Mouse (Mus musculus) gastrocnemius, postnatal 14 days (tissue): ENCODE results near the gene Socs7. TPM values are rescaled to one million over a fixed set of nuclear protein-coding genes. Genes with fewer than 3 reads are reported as not detected.

ENCODE experiments used
- DNase-seq: peaks from one replicate; pipeline ENCODE4 v3.0.0; 2021; ENCODE audit warnings: mixed read lengths
- intact Hi-C: fragments of 180-260 bp; cut with DNase I; formaldehyde crosslinking; loops from one replicate; pipeline ENCODE4 v1.15.1; 2025; ENCODE audit warnings: low total_unique reads
- total RNA-seq, 2 experiments: library from RNA; stranded (reverse); gene quantifications; 2 replicates each; pipeline ENCODE4 v1.2.3; 2021

The Socs7 gene
- total RNA-seq, 2 experiments from 2014 or later: 32.4 to 36.2 TPM

DNA sequence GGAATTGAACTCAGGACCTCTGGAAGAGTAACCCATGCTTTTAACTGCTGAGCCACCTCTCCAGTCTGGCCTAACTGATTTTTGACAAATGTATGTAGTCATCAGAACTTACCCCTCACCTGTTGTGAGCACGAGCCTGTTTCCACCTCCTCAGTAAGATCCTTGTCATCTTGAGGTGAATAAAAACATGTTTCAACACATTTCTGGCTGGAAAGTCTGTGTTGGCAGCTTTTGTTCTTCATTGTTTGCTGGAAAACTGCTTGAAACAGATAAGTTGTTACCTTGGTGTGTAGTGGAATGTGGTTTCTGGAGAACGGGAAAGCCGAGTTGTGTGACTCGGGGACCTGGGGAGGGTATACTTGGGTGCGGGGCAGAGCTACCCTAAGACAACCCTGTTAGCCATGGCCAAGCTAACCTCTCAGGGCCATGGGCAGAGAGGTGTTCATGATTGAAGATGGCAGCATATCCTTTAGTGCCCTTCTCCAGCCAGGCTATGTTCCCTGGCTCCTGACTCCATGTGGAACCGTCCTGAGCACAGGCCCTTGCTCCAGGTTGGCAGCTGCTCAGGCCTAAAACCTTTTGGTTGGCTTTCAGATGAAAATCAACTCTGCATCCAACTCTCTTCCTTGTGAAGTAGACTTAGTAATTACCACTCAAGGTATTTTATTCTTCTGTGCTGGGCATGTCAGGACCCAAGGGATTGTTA lies 10.0 kb downstream of the Socs7 start:
- intact Hi-C loops: no loop called here
- DNase-seq: no peak

DNA sequence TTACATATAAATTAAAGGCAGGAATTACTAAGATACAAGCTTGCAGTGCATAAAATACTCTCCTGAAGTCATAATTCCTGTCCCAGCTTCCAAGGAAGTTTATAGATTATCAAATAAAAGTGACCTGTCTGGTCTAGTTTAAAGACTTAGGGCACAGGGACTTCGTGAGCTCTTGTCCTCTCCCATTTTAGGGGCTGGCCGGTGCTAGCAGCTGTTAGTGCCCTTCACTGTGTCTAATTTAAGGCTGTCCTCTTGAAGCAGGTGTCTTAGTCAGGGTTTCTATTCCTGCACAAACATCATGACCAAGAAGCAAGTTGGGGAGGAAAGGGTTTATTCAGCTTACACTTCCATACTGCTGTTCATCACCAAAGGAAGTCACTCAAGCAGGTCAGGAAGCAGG lies 11.1 kb downstream of the Socs7 start:
- intact Hi-C loops: no loop called here
- no peak for DNase-seq

- DNase-seq: no peak
- intact Hi-C loops: no loop called here
Measured at GRCm38 (mm10) chr11:97380036-97380435, 17.7 kb downstream of the Socs7 start.

DNA sequence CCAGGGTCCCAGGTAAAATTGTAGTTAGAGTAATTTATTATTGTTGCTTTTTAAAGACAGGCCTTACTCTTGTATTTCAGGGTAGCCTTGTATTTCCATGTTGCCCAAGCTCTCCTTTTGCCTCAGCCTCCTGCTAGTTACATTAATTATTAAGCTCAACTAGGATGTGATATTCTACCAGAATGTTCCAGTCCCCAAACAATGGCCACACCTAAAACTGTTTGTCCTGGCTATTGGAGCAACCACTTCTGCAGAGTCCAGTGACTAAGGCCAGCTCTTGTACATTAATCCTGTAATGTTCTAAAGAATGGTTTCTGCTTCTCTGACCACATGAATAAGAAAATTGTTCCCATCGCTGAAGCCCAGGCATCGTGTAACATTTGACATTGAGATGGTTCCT lies 20.7 kb downstream of the Socs7 start:
- no peak for DNase-seq
- intact Hi-C loops: no loop called here

- intact Hi-C loops: no loop called here
Measured at GRCm38 (mm10) chr11:97383764-97384163, 21.4 kb downstream of the Socs7 start.

DNA sequence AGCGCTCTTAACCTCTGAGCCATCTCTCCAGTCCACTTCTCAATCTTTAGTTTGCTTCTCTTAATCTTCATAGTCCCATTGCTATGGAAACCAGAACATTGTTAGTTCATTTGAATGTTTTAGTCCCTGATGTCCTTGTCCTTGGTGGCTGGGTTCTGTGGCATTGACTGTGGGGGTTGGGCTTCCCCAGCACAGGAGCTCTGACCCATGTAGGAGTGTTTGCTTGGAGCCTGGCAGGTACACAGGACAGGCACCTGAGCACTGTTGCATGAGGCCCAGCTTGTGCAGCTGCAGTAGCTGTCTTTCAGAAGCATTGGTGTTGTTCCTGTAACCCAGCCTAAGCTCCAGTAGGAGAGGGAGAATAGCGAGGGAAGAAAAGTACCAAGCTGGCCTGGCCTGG lies 25.5 kb downstream of the Socs7 start:
- DNase-seq: no peak
- intact Hi-C loops: no loop called here

More at GRCm38 (mm10) chr11:97383764-97384163, 21.4 kb downstream of the Socs7 start:
- DNase-seq: no peak

- intact Hi-C loops: no loop called here
- DNase-seq: no peak
Measured at GRCm38 (mm10) chr11:97389127-97389526, 26.8 kb downstream of the Socs7 start.

GRCm38 (mm10) chr11:97393658-97394057 lies 31.3 kb downstream of the Socs7 start:
- no peak for DNase-seq
- intact Hi-C loops: loop anchor here (10.0 kb wide), 1 partner anchor 189 kb away; no protein-coding TSS in a partner anchor

DNA sequence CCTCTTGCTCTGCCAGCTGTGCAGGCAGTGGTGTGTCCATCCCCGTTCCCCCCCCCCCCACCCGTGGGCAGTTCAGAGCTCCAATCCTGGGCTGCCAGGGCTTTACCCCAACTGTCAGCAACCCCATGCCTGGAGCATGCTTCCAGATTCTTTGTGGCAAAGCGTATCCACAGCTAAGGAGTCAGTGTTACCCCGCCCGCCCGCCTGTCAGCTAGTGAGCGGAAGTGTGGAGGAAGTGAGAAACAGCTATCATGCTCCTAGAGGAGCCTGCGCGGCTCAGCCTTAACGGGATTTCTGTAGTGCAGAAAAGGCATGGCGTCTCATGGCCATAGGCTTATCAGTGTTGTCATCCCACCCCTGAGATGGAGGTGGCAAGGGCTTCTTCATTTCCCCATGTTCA lies 31.8 kb downstream of the Socs7 start:
- intact Hi-C loops: loop anchor here (10.0 kb wide), 1 partner anchor 189 kb away; no protein-coding TSS in a partner anchor
- no peak for DNase-seq

GRCm38 (mm10) chr11:97398506-97398905 lies 36.2 kb downstream of the Socs7 start:
- no peak for DNase-seq
- intact Hi-C loops: loop anchor here (10.0 kb wide), 1 partner anchor 194 kb away; no protein-coding TSS in a partner anchor

GRCm38 (mm10) chr11:97399958-97400710 lies 37.8 kb downstream of the Socs7 start:
- intact Hi-C loops: loop anchor here (2.0 to 10.0 kb wide), 2 partner anchors 43 to 195 kb away; no protein-coding TSS in a partner anchor
- peak; percentile 84 for DNase-seq

- intact Hi-C loops: loop anchor here (2.0 kb wide), 1 partner anchor 44 kb away; no protein-coding TSS in a partner anchor
- no peak for DNase-seq
Measured at GRCm38 (mm10) chr11:97401082-97401481, 38.7 kb downstream of the Socs7 start.

DNA sequence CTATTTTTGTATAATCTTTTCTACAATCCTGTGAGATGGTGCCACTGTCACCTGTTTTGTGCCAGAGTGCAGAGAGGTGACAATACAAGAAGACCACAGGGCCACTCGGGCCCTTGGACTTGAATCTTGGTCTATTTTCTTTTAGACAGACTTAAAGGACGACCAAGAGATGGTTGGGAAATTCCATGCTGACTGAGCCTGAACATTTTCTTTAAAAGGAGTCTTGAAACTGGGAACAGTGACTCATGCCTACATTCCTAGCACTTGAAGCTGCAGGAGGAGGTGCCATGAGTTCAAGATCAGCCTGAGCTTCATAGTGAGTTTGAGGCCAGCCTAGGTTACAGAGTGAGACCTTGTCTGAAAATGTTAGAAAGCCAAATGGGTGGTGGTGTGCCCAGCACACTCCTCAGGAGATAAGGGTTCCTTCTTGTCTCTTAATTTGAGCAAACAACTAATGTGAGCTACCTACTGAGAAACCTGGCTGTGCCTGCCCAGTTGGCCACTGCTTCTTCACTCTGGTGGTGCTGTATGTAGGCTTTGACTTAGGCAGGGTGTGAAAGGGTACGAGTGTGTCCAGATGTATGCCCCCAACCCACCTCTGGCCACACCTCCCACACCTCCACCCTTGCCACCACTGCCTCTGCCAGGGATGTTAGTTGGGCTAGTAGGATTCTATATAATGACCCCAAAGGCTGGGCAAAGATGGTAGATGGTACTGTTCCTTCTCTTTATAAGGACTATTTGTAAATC lies 39.5 kb downstream of the Socs7 start:
- DNase-seq: no peak
- intact Hi-C loops: loop anchor here (2.0 kb wide), 1 partner anchor 45 kb away; no protein-coding TSS in a partner anchor

DNA sequence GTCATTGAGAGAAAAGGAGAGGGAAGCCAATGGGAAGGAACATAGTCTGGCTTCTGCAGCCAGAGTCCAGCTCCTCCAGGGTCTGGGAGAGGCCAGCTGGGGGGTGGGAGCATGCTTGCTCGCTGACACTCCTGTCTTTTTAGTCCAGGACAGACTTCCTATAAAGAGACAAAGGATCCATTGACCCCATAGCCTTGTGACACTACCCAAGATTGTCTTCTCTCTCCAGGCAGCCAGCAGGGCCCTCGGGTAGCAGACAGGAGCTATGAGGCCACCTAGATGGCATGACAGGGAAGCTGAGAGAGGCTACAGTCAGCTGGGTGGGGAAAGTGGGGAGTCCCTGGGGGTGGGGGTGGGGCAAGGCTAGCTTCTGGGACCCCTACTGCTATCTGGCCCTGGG lies 40.4 kb downstream of the Socs7 start:
- no peak for DNase-seq
- intact Hi-C loops: no loop called here

GRCm38 (mm10) chr11:97403614-97404183 lies 41.3 kb downstream of the Socs7 start:
- intact Hi-C loops: no loop called here
- no peak for DNase-seq

- intact Hi-C loops: no loop called here
- DNase-seq: peak; percentile 70
Measured at GRCm38 (mm10) chr11:97404184-97404760, 41.9 kb downstream of the Socs7 start.

DNA sequence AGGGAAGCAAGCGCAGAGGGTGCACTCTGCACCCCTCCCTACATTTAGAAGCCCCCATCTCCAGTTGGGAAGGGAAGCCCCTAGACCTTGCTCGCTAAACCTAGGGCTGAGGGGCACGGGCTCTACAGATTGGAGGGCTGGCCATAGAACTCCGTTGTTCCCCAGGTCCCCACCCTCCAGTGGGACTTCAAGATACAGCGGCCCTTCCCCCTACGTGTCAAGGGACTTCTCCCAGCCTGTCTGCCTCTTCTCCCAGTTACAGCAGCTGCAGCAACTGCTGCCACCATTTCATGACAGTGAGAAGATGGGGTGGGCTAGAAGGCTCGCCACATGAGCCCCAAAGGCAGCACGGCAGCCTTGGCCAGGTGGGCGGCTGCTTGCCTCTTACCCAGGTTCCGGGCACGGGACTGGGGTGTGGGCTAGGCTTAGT lies 42.4 kb downstream of the Socs7 start:
- DNase-seq: no peak
- intact Hi-C loops: no loop called here

DNA sequence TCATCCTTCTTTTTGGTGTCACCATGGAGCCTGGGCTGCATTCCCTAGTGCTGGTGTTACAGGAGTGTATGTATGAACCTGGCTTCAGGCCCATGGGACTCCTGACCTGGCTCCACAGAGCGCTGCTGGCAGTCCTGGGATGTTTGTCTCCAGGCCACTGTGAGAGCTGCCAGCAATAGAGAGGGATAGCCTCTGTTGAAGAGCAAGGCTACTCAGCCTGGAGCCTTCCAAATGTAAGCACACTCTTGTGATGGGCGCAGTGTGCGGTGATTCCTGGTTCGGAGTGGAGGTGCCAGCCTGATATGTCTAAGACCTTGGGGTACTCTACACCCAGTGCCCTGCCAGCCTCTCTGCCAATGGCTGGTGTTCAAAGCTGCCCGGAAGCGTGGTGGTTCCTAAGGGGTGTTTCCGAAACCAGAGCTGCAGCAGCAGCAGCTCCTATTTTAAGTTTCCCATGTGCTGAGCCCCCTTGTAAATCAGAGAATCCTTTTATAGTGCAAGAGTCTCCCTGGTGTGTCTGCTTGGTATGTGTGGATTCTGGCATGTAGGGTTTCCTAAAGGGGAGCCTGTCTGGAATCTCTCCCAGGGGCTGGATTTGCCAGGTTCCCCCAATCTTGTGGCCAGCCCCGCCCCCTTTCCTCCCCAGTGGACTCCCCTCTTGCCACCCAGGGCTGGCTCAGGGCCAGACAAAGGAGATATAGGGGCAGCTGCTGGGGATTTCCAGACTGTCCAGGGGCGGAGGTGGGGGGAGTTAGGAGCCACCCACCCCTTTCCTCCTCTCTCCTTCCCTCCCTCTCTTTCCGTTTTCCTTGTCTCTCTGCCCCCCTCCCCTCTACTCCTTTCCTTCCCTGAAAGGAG lies 44.0 kb downstream of the Socs7 start:
- intact Hi-C loops: no loop called here
- no peak for DNase-seq
